Mouse (Mus musculus) heart, postnatal 10 days (tissue): ENCODE data around the gene Kbtbd8. TPM values are rescaled to one million over a fixed set of nuclear protein-coding genes. Genes with fewer than 3 reads are reported as not detected.

Experiments used
- DNase-seq, 2 experiments: peaks; one replicate each; pipeline ENCODE4 v3.0.0; 2021
- intact Hi-C: fragments of 180-260 bp; cut with DNase I; formaldehyde crosslinking; loops from one replicate; pipeline ENCODE4 v1.15.1; 2025
- total RNA-seq, 2 experiments: library from RNA; stranded (reverse); gene quantifications; 2 replicates each; pipeline ENCODE4 v1.2.3; 2021

The Kbtbd8 gene
- total RNA-seq, 2 experiments from 2014 or later = 0.26 to 0.37 TPM

GRCm38 (mm10) chr6:95167668-95168227, 50.7 kb downstream of the Kbtbd8 start:
- intact Hi-C loops = no loop called here
- peak in 1 of 2 experiments; percentile 4 for DNase-seq

DNA sequence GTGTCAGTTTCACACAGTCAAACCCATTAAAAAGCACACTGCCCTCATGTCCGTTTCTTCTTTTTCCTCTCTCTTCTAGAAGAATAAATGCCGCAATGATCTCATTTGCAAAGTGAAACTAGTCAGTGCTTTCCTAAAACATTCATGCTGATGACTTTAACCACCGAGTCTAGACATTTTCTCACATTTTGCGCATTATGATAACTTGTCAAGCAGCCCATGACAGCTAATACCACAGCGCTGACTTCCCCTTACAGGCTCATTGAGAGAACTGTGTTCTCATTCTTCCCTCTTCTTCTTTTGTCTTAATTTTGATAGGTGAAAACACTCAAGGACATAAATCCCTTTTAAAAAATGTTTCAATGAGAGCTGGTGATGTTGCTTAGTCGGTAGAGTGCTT, 52.4 kb downstream of the Kbtbd8 start:
- no peak for DNase-seq
- intact Hi-C loops = no loop called here

GRCm38 (mm10) chr6:95174311-95175143, 57.5 kb downstream of the Kbtbd8 start:
- DNase-seq = no peak
- intact Hi-C loops = no loop called here

Other genes starting within 250 kb of the Kbtbd8 start
- not detected for gene Gm10234, start 204.9 kb downstream of the Kbtbd8 start, total RNA-seq